Mouse (Mus musculus): Measurements from ENCODE around the gene Frmd4a.

- TF ChIP-seq CTCF (IDR thresholded peaks at IDR 0.05; ENCODE audit: insufficient read depth, low read length) (no peak), POLR2A (IDR thresholded peaks at IDR 0.05; ENCODE audit: borderline replicate concordance, extremely low read depth, low read depth, low read length) (no peak)
Measured at GRCm38 (mm10) chr2:4391091-4391490, 373.6 kb downstream of the Frmd4a start.
